Mouse (Mus musculus): Measurements from ENCODE around the gene Atxn7l1.
"Not testable (repeated sequence)": the region's sequence is repeated elsewhere in the genome, so short reads cannot be mapped to it uniquely, and the experiment has no call there.

The Atxn7l1 gene

GRCm38 (mm10) chr12:33153131-33153530 is 5.6 kb downstream of the Atxn7l1 start:
- DNase-seq = no peak

GRCm38 (mm10) chr12:33153850-33154249 is 6.4 kb downstream of the Atxn7l1 start:
- no peak for DNase-seq

DNA sequence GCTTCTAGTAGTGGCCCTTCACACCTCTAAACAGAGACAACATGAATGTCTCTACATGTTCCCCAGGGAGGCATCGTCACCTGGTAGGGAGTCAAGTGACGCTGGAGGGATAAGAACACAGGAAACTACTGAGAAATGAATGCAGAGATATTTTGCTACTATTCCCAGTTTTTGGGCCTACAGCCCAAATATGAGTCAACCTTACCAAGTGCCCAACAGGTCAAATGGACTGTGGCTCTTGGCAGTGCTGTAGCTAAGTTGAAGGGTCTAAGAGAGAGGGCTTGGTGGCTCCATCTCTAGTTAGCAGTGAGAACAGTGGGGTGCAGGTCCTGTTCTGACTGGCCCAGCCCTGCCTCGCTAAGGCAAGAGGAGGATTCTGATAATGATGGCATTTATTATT is 7.2 kb downstream of the Atxn7l1 start:
- DNase-seq = no peak

GRCm38 (mm10) chr12:33156334-33157018 is 9.0 kb downstream of the Atxn7l1 start:
- peak; percentile 79 to 80 for DNase-seq

GRCm38 (mm10) chr12:33158256-33158655 is 10.8 kb downstream of the Atxn7l1 start:
- no peak for DNase-seq

DNA sequence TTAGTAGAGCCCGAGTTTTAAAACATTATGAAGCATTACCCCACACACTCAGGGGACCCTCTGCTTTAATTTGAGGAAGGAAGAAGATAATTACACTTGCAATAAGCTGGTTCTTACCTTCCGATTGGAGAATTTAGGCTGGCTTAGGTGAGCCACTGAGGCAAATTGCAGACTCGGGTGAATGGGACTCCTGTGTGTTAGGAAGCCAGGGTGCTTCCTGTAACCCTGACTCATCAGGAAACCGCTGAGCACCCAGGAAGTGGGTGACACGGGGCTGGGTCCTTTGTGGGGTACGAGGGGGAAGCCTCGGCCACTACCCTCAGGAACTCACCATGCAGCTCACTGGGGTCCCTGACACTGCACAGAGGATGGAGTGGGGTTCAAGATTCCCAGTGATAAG is 12.9 kb downstream of the Atxn7l1 start:
- no peak for DNase-seq

- no peak for DNase-seq
These were observed 15.0 kb downstream of the Atxn7l1 start for GRCm38 (mm10) chr12:33162541-33162940.

GRCm38 (mm10) chr12:33164019-33164418 is 16.5 kb downstream of the Atxn7l1 start:
- DNase-seq = not testable (repeated sequence)

- no peak for DNase-seq
These were observed 19.2 kb downstream of the Atxn7l1 start for GRCm38 (mm10) chr12:33166712-33167111.

GRCm38 (mm10) chr12:33167545-33167944 is 20.1 kb downstream of the Atxn7l1 start:
- no peak for DNase-seq

GRCm38 (mm10) chr12:33168491-33168890 is 21.0 kb downstream of the Atxn7l1 start:
- no peak for DNase-seq

GRCm38 (mm10) chr12:33169777-33170494 is 22.4 kb downstream of the Atxn7l1 start:
- DNase-seq = peak; percentile 47 to 48

GRCm38 (mm10) chr12:33170822-33171221 is 23.3 kb downstream of the Atxn7l1 start:
- no peak for DNase-seq

DNA sequence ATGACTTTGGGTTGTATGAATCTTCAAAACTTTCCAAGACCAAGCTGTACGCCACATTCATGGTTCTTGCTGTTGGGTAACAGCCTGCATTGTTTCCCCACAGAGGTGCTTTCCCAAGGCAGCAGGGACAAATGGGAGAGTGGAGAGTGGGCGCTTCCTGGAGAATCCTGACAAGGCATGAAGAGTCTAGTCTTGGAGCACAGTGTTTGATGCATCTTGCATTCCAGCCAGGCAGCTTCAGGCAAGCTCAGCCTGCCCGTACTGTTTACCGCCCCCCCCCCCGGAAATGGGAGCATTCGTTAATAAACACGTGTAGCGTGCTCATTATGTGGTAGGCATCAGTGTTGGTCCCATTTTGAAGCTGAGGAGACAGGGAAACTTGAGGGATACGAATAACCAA is 25.4 kb downstream of the Atxn7l1 start:
- no peak for DNase-seq

DNA sequence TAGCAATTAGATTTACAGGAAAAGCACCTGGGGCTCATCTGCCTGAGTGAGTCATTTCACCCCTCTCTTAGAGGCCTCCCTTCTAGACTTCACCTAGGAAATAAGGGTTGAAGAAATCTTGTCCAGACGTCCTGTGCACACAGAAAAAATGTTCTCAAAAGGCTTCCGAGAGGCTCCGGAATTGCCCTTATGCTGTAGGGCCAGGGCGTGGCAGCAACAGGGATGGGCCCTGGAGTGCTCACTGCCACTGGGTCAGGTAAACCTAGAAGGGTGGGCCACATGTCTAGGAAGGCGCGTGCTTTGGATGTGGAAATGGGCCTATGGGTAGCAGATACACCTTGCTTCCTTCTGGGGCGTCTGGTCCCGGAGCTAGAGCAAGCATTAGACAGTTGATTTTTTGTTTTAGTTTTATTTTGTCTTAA is 26.2 kb downstream of the Atxn7l1 start:
- no peak for DNase-seq

- DNase-seq = no peak
These were observed 26.7 kb downstream of the Atxn7l1 start for GRCm38 (mm10) chr12:33174171-33174570.

GRCm38 (mm10) chr12:33174675-33175357 is 27.3 kb downstream of the Atxn7l1 start:
- no peak for DNase-seq

DNA sequence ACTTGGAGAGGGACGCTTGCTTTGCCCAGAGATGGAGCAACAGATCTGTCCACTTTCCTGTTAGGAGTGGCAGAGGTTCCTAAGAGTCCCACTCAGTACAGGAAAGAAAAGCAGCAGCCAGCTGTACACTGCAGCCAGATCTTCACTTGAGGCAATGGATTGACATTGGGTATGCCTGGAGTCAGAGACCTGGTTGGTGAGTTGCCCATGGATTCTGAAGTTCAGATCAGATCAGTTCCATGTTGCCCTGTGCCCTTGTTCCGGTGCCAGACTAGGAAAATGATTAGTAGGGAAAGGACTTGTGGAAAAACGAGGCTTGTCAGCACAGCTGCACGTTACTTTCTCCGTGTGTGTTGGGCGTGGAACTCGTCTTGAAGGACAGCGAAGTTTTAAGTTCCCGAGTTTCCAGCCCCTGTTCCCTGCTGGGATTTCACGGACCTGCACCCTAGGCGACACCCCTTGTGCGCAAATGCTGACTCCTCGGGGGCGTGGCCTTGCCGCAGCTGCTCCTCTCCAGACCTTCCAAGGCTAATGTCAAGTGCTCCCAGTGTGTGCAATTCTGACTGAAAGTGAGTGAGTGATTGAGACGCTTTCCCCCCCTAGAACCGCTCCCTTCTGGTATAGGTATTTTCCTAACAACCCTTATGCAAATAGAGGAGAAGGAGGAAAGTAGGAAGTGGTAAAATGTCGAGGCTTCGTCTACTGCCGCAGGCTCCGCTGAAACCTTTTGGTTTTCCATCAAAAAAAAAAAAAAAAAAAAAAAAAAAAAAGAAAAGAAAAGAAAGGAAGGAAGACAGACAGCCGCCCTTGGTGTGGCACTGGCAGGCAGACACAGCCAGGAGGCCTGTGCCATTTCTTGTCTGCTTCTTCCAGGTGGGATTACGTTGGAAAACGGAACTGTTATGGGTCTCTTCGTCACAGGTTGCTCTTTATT is 28.4 kb downstream of the Atxn7l1 start:
- peak in 1 of 2 experiments; percentile 28 for DNase-seq

- DNase-seq = no peak
These were observed 29.0 kb downstream of the Atxn7l1 start for GRCm38 (mm10) chr12:33176555-33176900.

- no peak for DNase-seq
These were observed 32.9 kb downstream of the Atxn7l1 start for GRCm38 (mm10) chr12:33180421-33180820.

DNA sequence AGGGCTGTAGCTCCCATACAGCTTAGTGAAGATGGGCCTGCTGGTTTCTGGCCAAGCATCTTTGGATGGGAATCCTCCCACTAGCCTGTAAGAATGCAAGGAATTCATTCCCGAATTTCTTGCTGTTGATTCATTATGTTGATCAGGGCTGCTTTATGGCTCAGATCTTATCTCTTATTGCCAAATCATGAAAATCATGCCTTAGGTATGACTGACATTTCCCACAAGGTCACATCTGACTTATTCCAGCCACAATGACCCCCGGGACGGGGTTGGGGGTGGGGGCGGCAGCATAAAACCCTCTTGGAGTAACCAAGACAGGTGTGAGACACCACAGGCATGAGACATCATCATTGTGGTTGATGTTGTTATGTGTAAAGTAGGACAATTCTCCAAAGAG is 34.4 kb downstream of the Atxn7l1 start:
- no peak for DNase-seq

GRCm38 (mm10) chr12:33182428-33183137 is 35.1 kb downstream of the Atxn7l1 start:
- no peak for DNase-seq
